Mouse (Mus musculus) frontal cortex, adult 2 months (tissue): ENCODE measurements at regions not wholly inside any gene's neighbourhood (a gene's known extent, or its start where the extent isn't known, plus 50 kb on each side); places are given as distances from the start of the nearest gene placed in this dataset.

Experiments used
- DNase-seq, 2 experiments: peaks; one replicate each; pipeline ENCODE4 v3.0.0; 2022; ENCODE audit warnings: low spot score in 1 of 2; ENCODE audit errors: extremely low spot score in 1 of 2

GRCm38 (mm10) chrX:16421159-16421558 is 101.5 kb upstream of the Cypt1 start:
- no peak for DNase-seq

DNA sequence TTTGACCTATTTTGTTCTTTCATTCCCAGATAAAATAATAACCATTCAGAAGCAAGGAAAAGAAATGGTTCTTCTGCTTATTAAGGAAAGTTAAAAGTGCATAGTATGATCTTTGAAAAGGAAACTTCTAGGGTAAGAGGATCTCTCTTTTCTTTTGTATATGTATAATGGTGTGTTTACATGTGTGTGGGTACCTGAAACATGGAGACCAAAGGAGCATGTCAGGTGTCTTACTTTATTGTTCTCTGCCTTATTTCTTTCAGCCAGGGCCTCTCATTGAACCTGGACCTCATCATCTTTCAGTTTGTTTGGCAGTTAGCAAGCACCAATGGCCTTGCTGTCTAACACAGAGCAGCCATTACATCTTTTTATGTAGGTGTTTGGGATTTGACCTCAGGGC is 101.0 kb upstream of the Cypt1 start:
- DNase-seq = no peak

GRCm38 (mm10) chrX:16438088-16438487 is 84.6 kb upstream of the Cypt1 start:
- DNase-seq = peak in 1 of 2 experiments; percentile 19

- peak; percentile 11 to 59 for DNase-seq
Measured at GRCm38 (mm10) chrX:16450496-16451078, 72.1 kb upstream of the Cypt1 start.
